Mouse (Mus musculus) heart, postnatal 10 days (tissue): ENCODE measurements around the gene Lamb3. TPM values are rescaled to one million over a fixed set of nuclear protein-coding genes. Genes with fewer than 3 reads are reported as not detected.

Experiments used
- DNase-seq, 2 experiments: peaks; one replicate each; pipeline ENCODE4 v3.0.0; 2021
- intact Hi-C: fragments of 180-260 bp; cut with DNase I; formaldehyde crosslinking; loops from one replicate; pipeline ENCODE4 v1.15.1; 2025
- total RNA-seq, 2 experiments: library from RNA; stranded (reverse); gene quantifications; 2 replicates each; pipeline ENCODE4 v1.2.3; 2021

Gene Lamb3
- total RNA-seq, 2 experiments from 2014 or later, result 9.0 to 12.2 TPM

DNA sequence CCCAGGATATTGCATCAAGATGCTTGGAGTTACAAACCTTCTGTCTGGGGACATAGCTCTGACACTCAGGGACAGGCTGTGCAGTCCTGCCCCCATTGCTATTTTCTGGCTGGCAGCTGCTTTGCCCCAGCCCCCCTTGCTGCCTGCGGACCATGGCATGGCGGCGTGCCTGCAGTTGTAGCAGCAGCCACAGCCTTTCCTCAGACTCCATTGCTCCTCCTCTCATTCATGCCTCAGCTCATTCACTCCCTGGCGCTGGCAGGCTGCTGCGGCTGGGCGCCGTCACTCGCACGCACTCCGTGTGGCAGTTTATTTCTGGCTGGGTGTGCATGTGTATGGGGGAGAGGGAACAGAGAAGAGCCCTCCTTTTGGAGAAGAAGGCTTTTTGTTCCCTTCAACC is 160.6 kb downstream of the Lamb3 start:
- peak; percentile 53 to 61 for DNase-seq
- intact Hi-C loops, result no loop called here

DNA sequence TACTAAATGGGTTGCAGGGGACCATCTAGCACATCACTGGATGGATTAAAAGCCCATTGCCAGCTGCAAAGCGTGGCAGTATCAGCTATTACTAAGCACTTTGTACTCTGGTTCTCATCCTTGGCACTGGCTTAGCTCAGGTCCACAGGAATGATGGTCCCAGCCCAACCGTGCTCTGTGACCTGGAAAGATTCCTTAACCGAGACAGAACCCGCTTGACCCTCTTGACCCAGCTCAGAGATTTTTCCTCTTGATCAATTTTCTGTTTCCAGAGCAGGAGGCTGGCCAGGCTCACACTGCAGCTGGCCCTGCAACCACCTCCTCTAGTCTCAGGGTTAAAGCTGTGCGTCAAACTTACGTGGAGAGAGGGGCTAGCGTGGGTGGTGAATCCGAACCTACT is 161.6 kb downstream of the Lamb3 start:
- DNase-seq, result no peak
- intact Hi-C loops, result no loop called here

DNA sequence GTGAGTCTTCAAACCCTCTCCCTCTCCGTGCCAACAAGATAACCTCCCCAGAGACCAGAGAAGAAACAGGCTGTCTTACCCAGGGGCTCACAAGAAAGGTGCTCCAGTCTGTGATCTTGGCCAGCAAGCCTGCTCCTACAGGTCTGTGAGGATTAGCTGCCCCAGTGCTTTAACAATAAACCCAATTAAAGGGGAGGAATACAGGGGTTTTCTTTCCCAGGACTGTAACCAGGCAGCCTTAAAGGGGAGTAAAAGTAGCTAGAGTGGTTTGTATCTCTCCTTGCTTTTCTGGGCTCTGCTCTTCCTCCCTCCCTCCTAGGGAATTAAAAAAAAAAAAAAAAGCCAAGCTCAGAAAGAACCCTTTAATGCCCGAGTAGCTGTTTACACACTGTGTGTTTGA is 162.6 kb downstream of the Lamb3 start, which contains the start of gene Camk1g:
Gene Camk1g, minus strand, starts transcription at position 203 of the 400 bp plus-strand sequence.
- intact Hi-C loops, result no loop called here
- peak; percentile 61 to 65 for DNase-seq

DNA sequence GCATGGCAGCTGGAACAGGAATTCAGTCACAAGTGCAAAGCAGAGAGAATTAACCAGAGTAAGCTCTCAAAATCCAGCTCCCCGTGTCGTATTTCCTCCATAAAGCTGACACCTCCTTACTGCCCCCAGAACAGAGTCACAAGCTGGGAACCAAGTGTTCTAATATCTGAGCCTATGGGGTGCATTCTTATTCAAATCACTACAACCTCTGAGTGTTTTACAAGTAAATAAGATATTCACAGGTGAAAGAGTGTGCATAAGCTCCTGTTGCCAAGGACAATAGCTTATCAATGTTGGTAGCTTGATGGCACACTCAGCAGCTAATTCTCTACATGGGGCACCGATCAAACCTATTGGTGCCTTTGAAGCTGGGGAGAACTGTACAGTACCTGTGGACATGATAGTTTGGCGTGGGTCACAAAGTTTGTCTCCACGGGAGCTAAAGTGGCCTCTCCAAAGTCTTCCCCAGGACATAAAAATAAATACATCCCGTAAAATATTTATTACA is 166.5 kb downstream of the Lamb3 start:
- DNase-seq, result no peak
- intact Hi-C loops, result no loop called here

DNA sequence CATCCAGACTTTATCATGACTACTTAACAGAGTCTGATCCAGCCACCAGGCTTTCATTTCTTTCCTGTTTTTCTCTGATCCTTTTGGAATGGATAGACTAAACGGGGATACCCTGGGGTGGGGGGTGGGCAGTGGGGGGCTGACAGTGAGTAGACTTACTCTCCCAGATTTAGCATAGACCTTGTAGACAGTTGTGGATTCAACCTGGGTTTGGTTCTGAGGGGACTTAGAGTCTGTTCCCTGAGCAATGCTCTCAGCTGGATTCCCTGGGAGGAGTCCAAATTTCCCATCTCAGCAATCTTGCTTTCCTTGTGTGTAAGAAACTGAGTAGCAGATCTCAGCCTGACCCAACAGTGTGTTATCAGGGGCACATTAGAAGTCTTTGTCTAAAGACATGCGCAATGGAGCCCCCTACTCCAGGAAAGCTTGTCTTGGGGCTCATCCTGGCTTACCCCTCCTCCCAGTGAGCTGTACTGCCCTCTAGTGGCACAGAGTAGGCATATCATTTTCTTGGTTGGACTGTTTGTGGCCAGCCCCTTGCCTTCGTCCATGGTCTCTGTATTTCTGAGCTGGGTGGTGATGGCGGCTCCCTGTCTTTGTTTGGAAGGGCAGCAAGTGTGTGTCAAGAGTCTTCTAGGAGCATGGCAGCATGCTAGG is 169.1 kb downstream of the Lamb3 start:
- peak; percentile 56 to 73 for DNase-seq
- intact Hi-C loops, result loop anchor here (1.0 to 5.0 kb wide), 4 partner anchors 46 to 169 kb away; partner anchors contain the start of genes G0s2 and Lamb3

DNA sequence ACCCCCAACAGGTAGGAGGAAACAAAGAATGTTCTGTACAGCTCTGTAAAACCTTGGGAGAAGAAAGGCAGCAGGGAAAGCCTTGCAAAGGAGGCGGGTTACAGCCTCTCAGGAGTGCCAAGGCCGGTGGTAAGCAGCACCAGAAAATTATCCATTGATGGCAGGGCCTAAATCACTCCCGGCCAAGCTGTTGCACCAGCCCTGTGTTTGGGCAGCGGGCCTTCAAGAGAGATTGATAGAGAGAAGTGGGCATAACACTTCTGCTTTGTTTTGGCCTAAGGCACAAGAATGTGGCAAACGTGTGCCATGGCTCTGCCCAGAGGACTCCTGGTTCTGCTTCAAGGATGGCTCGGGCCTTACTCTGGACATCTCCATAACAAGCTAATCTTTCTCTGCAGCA is 172.1 kb downstream of the Lamb3 start:
- DNase-seq, result no peak
- intact Hi-C loops, result loop anchor here (5.0 to 10.0 kb wide), 3 partner anchors 107 to 1435 kb away; partner anchors contain the start of genes G0s2 and Lamb3

DNA sequence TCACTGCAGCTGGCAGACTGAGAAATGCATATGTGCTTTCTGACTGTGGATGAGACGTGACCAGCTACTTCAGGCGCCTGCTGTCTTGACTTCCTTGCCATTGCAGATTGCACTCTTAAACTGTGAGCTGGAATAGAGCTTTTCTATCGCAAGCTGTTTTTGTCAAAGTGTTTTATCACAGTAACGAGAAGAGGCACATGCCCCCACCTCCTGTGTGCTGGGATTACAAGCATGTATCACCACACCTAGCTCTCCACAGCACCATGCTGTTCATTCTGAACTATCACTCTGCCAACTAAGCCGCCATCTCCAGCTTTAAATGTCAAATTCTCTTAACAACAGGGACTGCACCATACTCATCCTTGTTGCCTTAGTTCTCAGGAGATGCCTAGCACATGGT is 173.4 kb downstream of the Lamb3 start:
- DNase-seq, result no peak
- intact Hi-C loops, result loop anchor here (10.0 kb wide), 1 partner anchor 1434 kb away; no protein-coding TSS in a partner anchor

DNA sequence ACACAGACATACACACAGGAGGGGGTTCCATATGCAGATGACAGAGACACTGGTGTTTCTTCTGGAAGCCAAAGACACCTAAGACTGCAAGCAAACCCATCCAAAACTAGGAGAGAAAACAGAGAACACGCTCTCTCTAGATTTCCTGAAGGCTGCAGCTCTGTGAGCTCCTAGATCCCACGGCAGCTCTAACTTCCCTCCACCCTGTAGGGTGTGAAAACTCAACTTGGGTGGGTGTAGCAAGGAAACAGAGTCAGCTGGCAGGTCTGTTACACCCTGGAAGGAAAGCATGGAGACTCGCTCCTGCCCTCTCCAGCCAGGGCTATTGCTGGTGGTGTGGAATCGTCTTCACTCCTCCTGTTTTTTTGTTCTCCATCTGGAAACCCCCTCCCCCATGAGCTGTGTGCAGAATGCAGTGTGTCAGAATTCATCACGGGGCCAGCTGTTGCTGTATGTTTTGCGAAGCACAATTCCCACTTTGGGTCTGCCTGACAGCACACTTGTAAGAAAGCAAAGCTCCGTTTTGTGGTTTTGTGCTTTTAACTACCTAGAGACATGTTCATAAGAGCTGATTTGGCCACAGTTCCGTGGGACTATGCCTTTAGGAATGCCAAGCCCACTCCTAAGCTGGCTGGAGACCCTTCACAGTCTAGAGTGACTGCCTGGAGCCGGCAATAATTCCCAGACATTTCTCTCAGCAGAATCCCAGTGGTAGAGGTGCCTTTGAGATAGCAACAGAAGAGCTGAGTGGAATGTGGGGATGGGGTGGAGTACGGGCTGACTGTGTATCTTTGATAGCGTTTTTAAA is 174.3 kb downstream of the Lamb3 start:
- DNase-seq, result peak in 1 of 2 experiments; percentile 32
- intact Hi-C loops, result loop anchor here (10.0 kb wide), 1 partner anchor 1433 kb away; no protein-coding TSS in a partner anchor

DNA sequence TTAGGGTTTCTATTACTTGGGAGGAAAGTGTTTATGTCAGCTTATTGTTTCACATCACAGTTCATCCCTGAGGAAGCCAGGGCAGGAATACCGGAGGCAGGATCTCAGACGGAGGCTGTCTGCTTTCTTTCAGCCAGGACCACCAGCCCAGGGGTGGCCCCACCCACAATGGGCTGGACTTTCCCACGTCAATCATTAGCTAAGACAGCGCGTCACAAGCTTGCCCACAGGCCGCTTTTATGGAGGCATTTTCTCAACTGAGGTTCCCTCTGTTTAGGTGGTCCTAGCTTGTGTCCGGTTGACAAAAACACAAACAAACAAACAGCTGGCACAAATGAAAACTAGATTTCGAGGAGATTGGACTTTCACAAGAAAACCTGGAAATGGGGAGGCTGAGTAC is 174.9 kb downstream of the Lamb3 start:
- DNase-seq, result peak; percentile 32 to 39

DNA sequence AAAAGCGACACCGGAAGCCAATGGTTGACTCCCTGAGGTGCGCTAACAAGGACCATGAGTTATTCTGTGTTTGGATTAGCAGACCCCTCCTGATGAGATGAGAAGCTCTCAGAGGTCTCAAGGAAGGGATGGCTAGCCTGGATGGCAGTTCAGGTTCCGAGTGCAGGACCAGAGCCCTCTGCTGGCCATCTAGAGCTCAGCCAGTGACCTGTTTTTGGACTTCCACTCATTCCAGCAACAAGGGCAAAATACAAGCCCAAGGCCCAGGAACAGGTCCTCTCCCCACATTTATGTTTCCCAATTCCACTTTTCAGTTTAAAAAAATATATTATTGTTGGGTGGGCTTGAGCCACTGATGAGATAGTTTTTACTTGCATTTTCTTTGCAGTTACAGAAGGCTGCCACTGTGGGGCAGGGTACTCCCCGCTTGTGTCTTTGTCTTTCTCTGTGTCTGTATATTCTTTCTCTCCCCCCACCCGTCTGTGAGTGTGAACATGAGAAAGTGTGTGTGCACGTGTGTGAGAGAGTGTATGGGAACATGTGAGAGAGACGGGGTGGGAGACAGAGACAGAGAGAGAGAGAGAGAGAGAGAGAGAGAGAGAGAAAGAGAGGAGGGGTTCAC is 175.5 kb downstream of the Lamb3 start:
- peak; percentile 50 to 72 for DNase-seq
- intact Hi-C loops, result loop anchor here (10.0 kb wide), 1 partner anchor 1432 kb away; no protein-coding TSS in a partner anchor

More for the DNA sequence above, 174.9 kb downstream of the Lamb3 start:
- intact Hi-C loops, result loop anchor here (10.0 kb wide), 1 partner anchor 1432 kb away; no protein-coding TSS in a partner anchor

DNA sequence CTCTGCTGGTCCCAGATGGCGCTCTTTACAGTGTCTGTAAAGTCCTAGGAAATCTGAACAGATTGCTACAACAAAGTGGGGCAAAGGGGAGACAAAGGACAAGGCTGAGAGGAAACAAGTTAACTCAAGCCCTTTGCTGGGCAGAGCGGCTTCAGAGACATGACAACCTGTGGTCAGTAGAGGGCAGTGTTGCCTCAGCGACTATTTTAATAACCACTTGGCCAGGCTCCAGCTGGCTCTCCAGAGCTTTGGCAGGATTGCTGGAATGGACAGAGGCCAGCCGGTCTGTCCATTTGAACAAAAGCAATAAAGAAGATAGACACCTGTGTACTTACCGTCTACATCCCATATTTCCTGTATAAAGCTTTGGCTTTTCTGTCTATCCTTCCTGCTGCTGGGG is 178.6 kb downstream of the Lamb3 start:
- DNase-seq, result peak; percentile 91 to 95
- intact Hi-C loops, result loop anchor here (1.0 to 10.0 kb wide), 6 partner anchors 63 to 1429 kb away; no protein-coding TSS in a partner anchor

DNA sequence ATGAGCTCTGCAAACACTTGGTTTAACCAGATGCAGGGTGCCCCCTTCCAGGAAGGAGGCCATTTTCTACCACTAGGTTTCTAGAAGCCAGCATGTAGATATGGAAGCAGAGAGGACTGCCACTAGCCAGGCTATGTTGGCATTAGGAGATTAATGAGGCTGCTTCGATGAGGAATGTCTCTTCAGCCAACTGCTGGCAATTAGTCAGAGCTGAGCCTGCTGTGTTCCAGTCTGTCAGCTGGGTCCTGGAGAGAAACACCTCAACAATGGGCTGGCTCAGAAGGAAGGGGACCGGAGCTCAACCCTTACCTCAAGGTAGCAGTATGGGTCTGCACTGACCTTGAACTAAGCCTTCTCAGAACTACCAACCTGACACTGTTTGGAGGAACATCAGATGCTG is 179.7 kb downstream of the Lamb3 start:
- intact Hi-C loops, result loop anchor here (2.0 to 10.0 kb wide), 4 partner anchors 62 to 1428 kb away; no protein-coding TSS in a partner anchor
- DNase-seq, result no peak

DNA sequence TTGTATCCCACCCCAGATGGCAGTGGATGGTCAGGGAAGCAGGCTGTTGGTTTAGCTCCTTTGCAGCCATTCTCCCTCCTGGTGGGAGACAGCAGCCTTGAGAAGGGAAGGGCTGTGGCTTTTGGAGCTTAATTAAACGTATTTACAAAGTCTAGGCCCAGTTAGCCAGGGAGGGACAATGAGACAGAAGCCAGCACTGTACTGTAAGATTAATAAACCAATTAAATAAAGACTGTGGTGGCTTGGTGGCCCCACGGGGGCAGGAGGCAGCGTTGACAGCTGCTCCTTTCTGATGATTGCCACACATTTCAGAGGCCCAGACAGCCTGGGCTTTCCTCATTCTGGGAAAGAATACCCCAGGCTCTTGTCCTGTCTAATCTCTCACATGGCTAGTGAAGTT is 182.0 kb downstream of the Lamb3 start:
- intact Hi-C loops, result loop anchor here (5.0 to 10.0 kb wide), 2 partner anchors 113 to 1425 kb away; no protein-coding TSS in a partner anchor
- no peak for DNase-seq

DNA sequence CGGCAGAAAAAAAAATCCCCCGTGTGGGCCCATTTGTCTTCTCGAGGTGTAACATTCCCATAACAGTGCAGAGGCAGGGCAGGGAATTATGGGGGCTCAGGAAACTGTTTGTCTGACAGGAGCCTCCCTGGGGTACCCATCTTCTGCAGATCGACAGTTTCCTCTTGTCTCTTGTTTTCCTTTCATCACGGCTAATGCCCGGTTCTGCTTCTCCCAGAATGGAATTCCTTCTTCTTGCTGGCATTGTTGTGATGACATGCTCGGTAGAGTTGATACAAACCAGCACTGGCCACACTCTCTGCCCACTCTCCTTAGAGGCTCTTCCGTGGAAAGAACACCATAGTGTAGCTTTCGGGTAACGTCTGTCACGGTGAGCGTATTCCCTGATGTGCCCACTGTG is 182.5 kb downstream of the Lamb3 start:
- intact Hi-C loops, result no loop called here
- DNase-seq, result no peak

DNA sequence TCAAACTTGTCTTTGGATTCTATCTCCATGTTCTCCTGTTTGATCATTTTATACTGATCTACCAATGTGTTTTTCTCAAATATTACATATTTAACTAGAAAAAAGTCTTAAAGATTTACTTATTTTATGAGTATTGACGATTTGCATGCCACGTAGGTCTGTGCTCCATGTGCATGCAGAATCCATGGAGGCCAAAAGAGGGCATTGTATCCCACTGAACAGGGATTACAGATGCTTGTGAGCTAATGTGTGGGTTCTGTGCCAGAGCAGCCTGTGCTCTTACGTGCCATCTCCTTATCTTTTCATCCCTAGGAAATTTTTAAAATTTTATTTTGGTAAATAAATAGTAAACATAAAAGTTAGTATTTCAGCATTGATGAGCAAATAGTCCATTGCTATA is 184.8 kb downstream of the Lamb3 start:
- DNase-seq, result no peak
- intact Hi-C loops, result no loop called here

Other genes with a start within 250 kb of the Lamb3 start
- under 1 TPM; 0.12 to 0.15 TPM for gene Syt14, start 171.9 kb upstream of the Lamb3 start, total RNA-seq
- 10 to 100 TPM in 1 of 2 experiments, 1 to 10 TPM in 1; 7.0 to 10.8 TPM for gene Diexf, start 77.4 kb upstream of the Lamb3 start, total RNA-seq
- gene Irf6, start 54.6 kb upstream of the Lamb3 start, total RNA-seq, result 1 to 10 TPM; 4.1 to 4.6 TPM
- 1 to 10 TPM; 5.5 to 6.1 TPM for gene A130010J15Rik, start 39.7 kb upstream of the Lamb3 start, total RNA-seq
- 1 to 10 TPM; 1.6 to 2.6 TPM for gene Traf3ip3, start 6.0 kb upstream of the Lamb3 start, total RNA-seq
- 1 to 10 TPM; 1.1 to 1.3 TPM for gene Hsd11b1, start 56.4 kb downstream of the Lamb3 start, total RNA-seq
- gene G0s2, start 65.5 kb downstream of the Lamb3 start, total RNA-seq, result 10 to 100 TPM; 51.2 to 51.4 TPM
- 1 to 10 TPM; 1.4 to 1.6 TPM for gene Camk1g, start 162.6 kb downstream of the Lamb3 start, total RNA-seq